Mouse (Mus musculus) heart, embryonic 14.5 days (tissue): ENCODE data around the gene Nucb2. TPM values are rescaled to one million over a fixed set of nuclear protein-coding genes. Genes with fewer than 3 reads are reported as not detected.
A peak's percentile ranks its signal among the peaks of the same experiment; 100 is the strongest.

Experiments used
- ATAC-seq: fragments of 200-750 bp; cut with Nextera tagmentation; 2 replicates; pipeline ENCODE4 v1.8.0; 2017; ENCODE audit warnings: low read depth, moderate TSS enrichment; ENCODE audit not compliant: insufficient number of reproducible peaks, insufficient read depth, low FRiP score
- H3K27ac ChIP-seq, 2 experiments: fragments of 200-500 bp in 1 of 2; fragments of 300-500 bp in 1 of 2; sonication (generic) in 1 of 2; replicated peaks in 1 of 2; 2 replicates each; pipeline ENCODE4 v1.5.1; 2012 to 2014; ENCODE audit warnings: low read depth in 2 of 2, low read length in 2 of 2, control low read depth in 1 of 2, mild to moderate bottlenecking in 1 of 2, mixed read lengths in 1 of 2; ENCODE audit not compliant: control insufficient read depth in 1 of 2, insufficient read depth in 1 of 2
- H3K27me3 ChIP-seq: fragments of 300-500 bp; sonication (generic); 2 replicates; pipeline ENCODE4 v1.6.1; 2014; ENCODE audit warnings: mild to moderate bottlenecking, low read length, control low read depth; ENCODE audit not compliant: control insufficient read depth, insufficient read depth
- H3K36me3 ChIP-seq: fragments of 300-500 bp; sonication (generic); 2 replicates; pipeline ENCODE4 v1.6.1; 2014; ENCODE audit warnings: mild to moderate bottlenecking, control low read depth, low read length, mixed read lengths; ENCODE audit not compliant: control insufficient read depth, insufficient read depth
- H3K4me1 ChIP-seq, 2 experiments: fragments of 200-500 bp in 1 of 2; fragments of 300-500 bp in 1 of 2; sonication (generic) in 1 of 2; 2 replicates each; pipeline ENCODE4 v1.6.1; 2012 to 2014; ENCODE audit warnings: low read length in 2 of 2, control low read depth in 1 of 2, mixed read lengths in 1 of 2; ENCODE audit not compliant: control insufficient read depth in 2 of 2, insufficient read depth in 2 of 2
- H3K4me2 ChIP-seq: fragments of 300-500 bp; sonication (generic); 2 replicates; pipeline ENCODE4 v1.6.1; 2014; ENCODE audit warnings: mild to moderate bottlenecking, low read length
- H3K4me3 ChIP-seq, 2 experiments: fragments of 200-500 bp in 1 of 2; fragments of 300-500 bp in 1 of 2; sonication (generic) in 1 of 2; 2 replicates each; pipeline ENCODE4 v1.5.1; 2012 to 2014; ENCODE audit warnings: low read length in 2 of 2, mild to moderate bottlenecking in 2 of 2, control low read depth in 1 of 2, low read depth in 1 of 2, moderate library complexity in 1 of 2; ENCODE audit not compliant: control insufficient read depth in 1 of 2, insufficient read depth in 1 of 2
- H3K9ac ChIP-seq: fragments of 300-500 bp; sonication (generic); 2 replicates; pipeline ENCODE4 v1.6.1; 2014; ENCODE audit warnings: mild to moderate bottlenecking, low read length
- H3K9me3 ChIP-seq: fragments of 300-500 bp; sonication (generic); 2 replicates; pipeline ENCODE4 v1.6.1; 2016; ENCODE audit warnings: low read length, control low read depth; ENCODE audit not compliant: control insufficient read depth
- WGBS: fragments of 180-500 bp; shearing (Covaris S2); extraction: QIAGEN DNeasy Blood & Tissue Kit; methylation state at CpG from one replicate; pipeline ENCODE4 v1.1.7; 2014; 5-methylcytosine and 5-hydroxymethylcytosine counted together
- polyA plus RNA-seq: library from polyadenylated mRNA; unstranded; fragments of >200 nt; fragmentation: Nextera tagmentation; extraction: Ambion mirVana; gene quantifications from 2 replicates; pipeline ENCODE4 v1.2.1, GENCODE M21; 2014

Gene Nucb2
- polyA plus RNA-seq, 1 experiment from 2014 or later = 7.2 TPM

DNA sequence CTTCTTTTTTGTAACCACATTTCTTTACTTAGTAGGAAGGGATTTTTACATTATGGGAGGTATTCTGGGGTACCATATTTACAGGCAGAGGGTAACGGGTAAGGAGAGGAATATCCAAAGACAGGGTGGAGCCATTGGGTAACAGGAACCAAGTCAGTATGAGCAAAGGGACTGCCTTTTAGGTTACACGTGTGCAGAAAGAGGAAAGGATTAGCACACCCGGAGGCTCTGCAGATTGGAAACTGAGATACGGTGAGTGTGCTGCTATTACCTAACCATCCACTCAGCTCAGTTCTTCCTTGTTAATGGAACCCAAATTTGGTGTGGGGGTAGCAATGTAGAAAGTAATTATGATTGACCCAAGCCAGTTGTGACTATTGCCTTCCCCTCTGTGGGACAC lies 7.4 kb upstream of the Nucb2 start:
- Histone ChIP-seq H3K4me3 (no peak overlapping the region), H3K9me3 (peaks cover 8% of the 10 kb centered on the region), H3K36me3 (no peaks in the 10 kb centered on the region), H3K27ac (no peak overlapping the region), H3K9ac (no peak overlapping the region), H3K4me1 (no peaks in the 10 kb centered on the region), H3K27me3 (no peaks in the 10 kb centered on the region), H3K4me2 (no peak overlapping the region)
- WGBS = 91% methylated on average over 4 of the region's 4 CpGs
- ATAC-seq = no peak

DNA sequence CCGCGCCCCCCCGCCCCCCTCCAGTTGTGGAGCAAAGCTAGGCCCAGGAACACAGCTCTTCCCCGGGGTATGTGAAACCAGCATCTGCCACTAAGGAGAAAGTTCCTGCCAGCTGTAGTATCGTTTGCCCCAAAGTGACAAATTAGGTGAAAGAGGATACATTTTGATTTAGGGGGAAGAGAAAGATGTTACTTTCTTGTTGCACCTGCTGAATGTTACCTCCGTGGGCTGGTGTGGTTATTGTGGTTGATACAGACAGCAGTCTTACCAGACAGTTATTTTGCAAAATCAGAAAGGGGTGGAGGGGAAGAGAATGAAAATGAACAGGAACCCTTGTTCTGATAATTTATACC lies 625 bp downstream of the Nucb2 start:
- H3K27me3 ChIP-seq = no peaks in the 10 kb centered on the region
- no peaks in the 10 kb centered on the region; a peak in 2 of 4 replicates for H3K4me1 ChIP-seq
- ATAC-seq = no peak
- peak overlapping the region; percentile 88 for H3K9ac ChIP-seq
- peak overlapping the region; percentile 84 to 94 for H3K4me3 ChIP-seq
- no peaks in the 10 kb centered on the region for H3K9me3 ChIP-seq
- no peak overlapping the region for H3K27ac ChIP-seq
- H3K36me3 ChIP-seq = 0 out of 2 replicates have a peak, but pooled peaks cover 3% of the 10 kb centered on the region
- WGBS = 5% methylated on average over 6 of the region's 6 CpGs
- H3K4me2 ChIP-seq = peak overlapping the region; percentile 79

DNA sequence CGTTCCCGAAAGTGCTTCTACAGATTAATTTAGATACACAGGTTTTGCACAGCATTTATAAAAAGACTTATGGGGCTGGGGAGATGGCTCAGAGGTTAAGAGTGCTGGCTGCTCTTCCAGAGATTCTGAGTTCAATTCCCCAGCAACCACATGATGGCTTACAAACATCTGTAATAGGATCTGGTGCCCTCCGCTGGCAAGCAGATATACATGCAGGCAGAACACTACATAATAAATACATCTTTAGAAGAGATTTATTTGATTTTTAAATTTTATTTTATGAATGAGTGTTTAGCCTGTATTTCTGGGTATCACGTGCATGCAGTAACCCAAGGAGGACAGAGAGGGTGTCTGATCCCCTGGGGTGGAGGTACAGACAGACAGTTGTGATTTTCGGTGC lies 9.9 kb downstream of the Nucb2 start:
- no peaks in the 10 kb centered on the region for H3K9me3 ChIP-seq
- no peak overlapping the region for H3K27ac ChIP-seq
- 84% methylated on average over 5 of the region's 5 CpGs for WGBS
- peaks cover 7 to 11% of the 10 kb centered on the region in 2 experiments for H3K4me1 ChIP-seq
- 0 out of 2 replicates have a peak, but pooled peaks cover 7% of the 10 kb centered on the region for H3K36me3 ChIP-seq
- no peak overlapping the region for H3K4me3 ChIP-seq
- no peaks in the 10 kb centered on the region for H3K27me3 ChIP-seq
- H3K9ac ChIP-seq = no peak overlapping the region
- ATAC-seq = no peak
- H3K4me2 ChIP-seq = no peak overlapping the region

DNA sequence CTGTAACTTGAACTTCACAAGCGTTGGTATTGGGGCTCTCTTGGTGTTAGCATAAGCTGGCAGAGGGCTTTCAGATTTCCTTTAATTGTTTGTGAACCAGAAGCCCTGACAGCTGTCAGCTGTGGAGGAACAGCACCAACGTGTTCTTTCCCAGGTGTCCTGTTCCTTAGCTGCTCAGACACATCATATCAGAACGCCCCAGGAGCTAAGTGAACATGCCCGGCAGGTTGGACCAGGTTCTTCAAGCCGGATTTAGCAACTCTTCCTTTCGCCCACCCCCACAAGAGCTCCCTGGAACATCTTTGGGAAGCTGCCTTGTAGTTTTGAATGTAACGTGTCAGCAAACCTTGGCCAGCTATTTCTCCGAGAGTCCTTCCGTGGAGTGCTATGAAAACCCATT lies 10.4 kb downstream of the Nucb2 start:
- Histone ChIP-seq H3K4me3 (no peak overlapping the region), H3K4me1 (peaks cover 7 to 11% of the 10 kb centered on the region in 2 experiments), H3K36me3 (0 out of 2 replicates have a peak, but pooled peaks cover 5% of the 10 kb centered on the region), H3K9ac (no peak overlapping the region), H3K27ac (no peak overlapping the region), H3K9me3 (no peaks in the 10 kb centered on the region), H3K27me3 (no peaks in the 10 kb centered on the region), H3K4me2 (no peak overlapping the region)
- ATAC-seq = no peak
- 77% methylated on average over 9 of the region's 9 CpGs for WGBS

DNA sequence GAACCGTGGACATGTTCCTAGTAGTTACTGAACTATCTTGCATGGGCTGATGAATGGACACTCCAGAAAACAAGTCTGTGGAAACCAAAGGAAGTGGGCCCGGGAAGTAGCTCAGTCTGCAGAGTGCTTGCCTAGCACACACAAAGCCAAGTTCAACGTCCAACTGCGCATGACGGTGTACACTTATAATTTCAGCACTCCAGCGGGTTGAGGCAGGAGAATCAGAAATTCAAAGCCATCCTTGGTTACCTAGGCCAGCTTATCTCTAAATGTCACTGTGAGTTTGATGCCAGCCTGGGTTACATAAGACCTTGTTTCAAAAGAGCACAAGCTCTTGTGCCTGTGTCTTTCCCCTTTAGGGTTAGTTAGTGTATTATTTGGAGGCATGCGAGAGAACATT lies 10.9 kb downstream of the Nucb2 start:
- H3K27me3 ChIP-seq = no peaks in the 10 kb centered on the region
- H3K4me1 ChIP-seq = peaks cover 7 to 11% of the 10 kb centered on the region in 2 experiments
- no peak for ATAC-seq
- no peak overlapping the region for H3K4me2 ChIP-seq
- H3K9ac ChIP-seq = no peak overlapping the region
- H3K27ac ChIP-seq = no peak overlapping the region
- H3K4me3 ChIP-seq = no peak overlapping the region
- WGBS = 86% methylated on average over 7 of the region's 7 CpGs
- H3K9me3 ChIP-seq = no peaks in the 10 kb centered on the region
- 0 out of 2 replicates have a peak, but pooled peaks cover 4% of the 10 kb centered on the region for H3K36me3 ChIP-seq

DNA sequence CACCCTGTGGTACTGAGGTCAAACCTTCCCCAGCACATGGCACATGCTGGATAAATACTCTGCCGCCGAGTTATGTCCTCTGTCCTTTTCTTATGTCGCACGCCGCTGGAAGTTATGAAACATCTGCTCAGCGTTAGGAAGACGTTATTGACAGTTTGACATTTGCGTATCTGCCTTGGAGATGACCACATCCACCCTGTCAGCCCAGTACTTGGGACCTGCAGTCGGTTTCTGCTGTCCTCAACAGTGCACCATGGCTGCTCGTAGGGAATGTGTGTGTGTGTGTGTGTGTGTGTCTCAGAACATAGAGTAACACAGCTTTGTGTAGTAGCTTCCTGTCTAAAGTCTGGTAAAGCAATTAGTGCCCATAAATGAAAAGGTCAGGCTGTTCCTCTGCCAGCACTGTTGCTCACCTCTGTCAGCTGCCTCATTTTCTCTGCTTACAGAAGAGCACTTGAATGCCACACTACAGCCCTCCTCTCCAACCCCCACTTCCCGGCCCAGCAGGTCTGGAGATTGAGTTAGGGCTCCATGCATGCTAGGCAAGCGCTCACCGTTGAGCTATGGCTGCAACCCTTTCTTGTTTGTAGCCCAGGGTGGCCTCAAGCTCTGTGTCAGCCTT lies 11.5 kb downstream of the Nucb2 start:
- Histone ChIP-seq H3K27ac (no peak overlapping the region), H3K36me3 (0 out of 2 replicates have a peak, but pooled peaks cover under 1% of the 10 kb centered on the region), H3K9ac (no peak overlapping the region), H3K4me2 (no peak overlapping the region), H3K9me3 (no peaks in the 10 kb centered on the region), H3K4me3 (no peak overlapping the region), H3K4me1 (peaks cover 7 to 11% of the 10 kb centered on the region in 2 experiments), H3K27me3 (no peaks in the 10 kb centered on the region)
- WGBS = 67% methylated on average over 13 of the region's 13 CpGs
- no peak for ATAC-seq

DNA sequence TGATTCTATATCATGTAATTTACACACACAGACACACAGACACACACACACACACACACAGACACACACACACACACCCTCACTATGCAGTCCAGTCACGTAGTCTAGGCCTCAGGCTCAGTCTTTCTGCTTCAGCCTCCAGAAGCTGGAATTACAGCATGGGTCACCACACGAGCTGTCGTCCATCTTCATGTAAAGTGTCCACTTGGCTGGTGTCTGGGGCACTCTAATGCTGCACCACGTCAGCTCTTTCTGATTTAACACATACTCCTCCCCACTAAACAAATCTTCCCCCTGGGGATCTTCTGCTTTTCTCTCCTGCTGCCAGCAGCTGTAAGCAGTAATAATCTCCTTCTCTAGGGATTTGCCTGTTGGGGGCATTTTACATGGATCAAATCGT lies 13.1 kb downstream of the Nucb2 start:
- Histone ChIP-seq H3K36me3 (peaks cover 5% of the 10 kb centered on the region; the same call in 1 of the 2 replicates), H3K27ac (peak overlapping the region in 1 of 2 experiments; percentile 46; a peak in 1 of 4 replicates), H3K27me3 (no peaks in the 10 kb centered on the region), H3K9ac (no peak overlapping the region), H3K9me3 (no peaks in the 10 kb centered on the region; the same call in 1 of the 2 replicates), H3K4me2 (no peak overlapping the region), H3K4me3 (no peak overlapping the region), H3K4me1 (peaks cover 7 to 11% of the 10 kb centered on the region in 2 experiments)
- ATAC-seq = no peak
- 52% methylated on average over 5 of the region's 5 CpGs for WGBS

DNA sequence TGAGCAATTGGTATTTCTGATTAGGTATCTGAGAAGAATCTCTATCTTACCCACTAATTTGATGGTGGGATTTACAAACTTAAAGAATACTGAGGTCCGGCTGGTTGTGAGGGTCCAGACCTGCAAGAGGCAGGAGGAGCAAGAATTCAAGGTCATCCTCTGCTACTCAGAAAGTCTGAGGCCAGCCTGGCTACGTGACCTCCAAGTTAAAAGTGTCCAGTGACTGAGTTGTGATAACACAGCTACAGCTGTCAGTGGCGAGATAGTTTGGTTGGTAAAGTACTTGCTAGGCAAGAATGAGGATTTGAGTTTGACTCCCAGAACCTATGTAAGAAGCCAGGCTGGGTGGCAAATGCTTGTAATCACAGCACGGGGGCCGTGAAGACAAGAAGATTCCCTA lies 14.0 kb downstream of the Nucb2 start:
- no peak; the same call in 1 of the 2 replicates for ATAC-seq
- WGBS = 30% methylated on average over 5 of the region's 5 CpGs
- peak overlapping the region; percentile 2 to 46; a peak in 2 of 4 replicates for H3K27ac ChIP-seq

More for the DNA sequence above, 14.0 kb downstream of the Nucb2 start:
- Histone ChIP-seq H3K4me3 (no peak overlapping the region), H3K9me3 (peaks cover 4% of the 10 kb centered on the region; the same call in 1 of the 2 replicates), H3K27me3 (no peaks in the 10 kb centered on the region), H3K4me1 (peaks cover 7 to 11% of the 10 kb centered on the region in 2 experiments), H3K4me2 (no peak overlapping the region), H3K36me3 (peaks cover 12% of the 10 kb centered on the region; the same call in 1 of the 2 replicates), H3K9ac (no peak overlapping the region)
